Mouse (Mus musculus) CH12F3 (cell line): ENCODE data around the gene Dab1.

Experiments used
- in situ Hi-C: fragments of 300-500 bp; cut with MboI; formaldehyde crosslinking; loops from 2 replicates; pipeline ENCODE4 v1.14.3; 2020; ENCODE audit warnings: low sequenced_read_pairs

Dab1 gene

GRCm38 (mm10) chr4:103699755-103700154, 80.6 kb downstream of the Dab1 start:
- in situ Hi-C loops, result no loop called here

- in situ Hi-C loops, result no loop called here
These were observed 81.2 kb downstream of the Dab1 start for GRCm38 (mm10) chr4:103700392-103700791.

- in situ Hi-C loops, result no loop called here
These were observed 83.0 kb downstream of the Dab1 start for GRCm38 (mm10) chr4:103702137-103702536.

DNA sequence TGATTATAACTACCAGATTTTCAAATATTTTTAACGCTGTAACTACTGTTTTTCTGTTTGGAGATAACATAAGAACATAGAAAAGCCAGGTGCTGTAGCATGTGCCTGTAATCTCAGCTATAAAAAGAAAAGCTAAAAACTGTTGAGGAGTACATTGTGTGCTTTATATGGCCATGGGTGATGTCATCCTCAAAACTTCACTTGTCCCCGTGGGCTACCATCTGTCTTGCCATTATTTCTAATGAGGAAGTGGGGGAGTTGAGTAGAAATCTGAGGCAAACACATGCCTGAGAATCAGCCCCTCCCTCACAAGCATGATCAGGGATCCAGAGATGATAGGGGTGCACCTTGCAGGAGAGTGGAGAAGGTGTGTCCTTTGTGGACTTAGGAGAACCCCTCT, 85.3 kb downstream of the Dab1 start:
- in situ Hi-C loops, result no loop called here

- in situ Hi-C loops, result no loop called here
These were observed 87.3 kb downstream of the Dab1 start for GRCm38 (mm10) chr4:103706501-103706900.

DNA sequence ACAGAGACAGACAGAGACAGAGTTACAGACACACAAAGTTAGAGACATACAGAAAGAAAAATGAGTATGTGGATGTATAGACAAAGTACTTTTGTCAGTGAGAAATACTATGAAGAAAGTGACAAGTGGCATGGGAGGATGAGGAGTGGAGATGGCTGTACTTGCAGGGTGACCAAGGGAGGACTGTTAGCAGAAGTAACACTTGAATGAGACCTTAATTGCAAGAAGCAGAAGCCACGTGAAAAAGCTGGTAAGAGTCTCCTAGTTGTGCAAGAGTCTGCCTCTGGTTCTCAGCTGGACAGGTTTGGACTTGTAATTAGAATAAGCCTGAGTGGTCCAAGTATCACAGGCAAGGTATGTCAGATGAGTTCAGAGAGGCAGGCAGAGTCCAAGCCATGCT, 88.0 kb downstream of the Dab1 start:
- in situ Hi-C loops, result no loop called here

DNA sequence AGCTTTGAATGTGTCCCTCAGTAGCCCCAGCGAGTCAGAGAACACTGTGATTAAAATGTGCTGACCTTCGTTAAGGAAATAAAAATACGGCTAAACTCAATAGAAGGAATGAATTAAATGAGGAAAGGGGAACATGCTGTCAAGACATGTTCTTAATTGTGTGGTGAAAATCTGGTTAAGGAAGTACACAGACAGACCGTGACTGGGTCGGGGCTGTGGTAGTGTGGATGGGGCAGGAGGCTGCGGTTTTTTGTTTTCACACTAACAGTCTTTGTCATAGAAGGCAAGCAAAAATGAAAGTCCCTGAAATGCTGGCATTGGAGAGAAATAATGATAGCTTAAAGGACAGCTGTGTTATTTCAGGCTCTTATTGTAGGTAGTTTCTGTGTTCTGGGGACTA, 92.2 kb downstream of the Dab1 start:
- in situ Hi-C loops, result no loop called here

GRCm38 (mm10) chr4:103713921-103714320, 94.8 kb downstream of the Dab1 start:
- in situ Hi-C loops, result no loop called here

DNA sequence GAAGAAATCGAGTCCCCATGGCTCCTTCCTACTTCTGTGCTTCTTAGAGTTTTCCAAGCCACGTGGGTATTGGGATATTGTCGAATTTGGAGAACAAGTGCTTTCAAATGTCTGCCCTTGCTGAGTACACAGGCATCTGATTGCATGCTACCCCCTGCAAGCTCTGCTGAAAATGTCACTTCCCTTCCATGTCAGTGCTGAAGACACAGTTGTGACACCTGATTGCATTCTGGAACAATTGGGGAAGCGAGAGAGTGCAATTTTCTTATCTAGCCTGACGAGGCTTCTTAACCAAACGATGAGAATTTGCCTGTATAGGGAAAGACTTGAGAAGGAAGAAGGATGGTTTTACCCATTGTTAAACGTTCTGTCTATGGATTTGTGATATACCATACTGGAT, 95.8 kb downstream of the Dab1 start:
- in situ Hi-C loops, result no loop called here

DNA sequence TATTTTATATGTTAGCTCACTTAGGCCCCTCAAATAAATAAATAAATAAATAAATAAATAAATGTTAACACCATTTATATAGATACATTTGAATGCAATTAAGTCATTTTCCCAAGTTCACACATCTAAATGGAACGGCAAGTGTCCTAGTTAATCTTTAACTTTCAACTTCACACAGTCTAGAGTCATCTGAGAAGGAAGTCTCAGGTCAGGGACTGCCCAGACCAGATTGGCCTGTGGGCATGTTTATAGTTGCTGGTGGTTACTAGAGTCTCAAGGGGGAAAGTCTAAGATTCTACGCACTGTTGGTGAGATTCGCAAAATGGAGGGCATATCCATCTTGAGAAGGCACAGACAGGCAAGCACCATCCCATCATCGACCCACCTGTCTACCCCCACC, 96.4 kb downstream of the Dab1 start:
- in situ Hi-C loops, result no loop called here

GRCm38 (mm10) chr4:103722738-103723137, 103.6 kb downstream of the Dab1 start:
- in situ Hi-C loops, result no loop called here

- in situ Hi-C loops, result no loop called here
These were observed 107.3 kb downstream of the Dab1 start for GRCm38 (mm10) chr4:103726486-103726885.

- in situ Hi-C loops, result no loop called here
These were observed 118.0 kb downstream of the Dab1 start for GRCm38 (mm10) chr4:103737185-103737584.

DNA sequence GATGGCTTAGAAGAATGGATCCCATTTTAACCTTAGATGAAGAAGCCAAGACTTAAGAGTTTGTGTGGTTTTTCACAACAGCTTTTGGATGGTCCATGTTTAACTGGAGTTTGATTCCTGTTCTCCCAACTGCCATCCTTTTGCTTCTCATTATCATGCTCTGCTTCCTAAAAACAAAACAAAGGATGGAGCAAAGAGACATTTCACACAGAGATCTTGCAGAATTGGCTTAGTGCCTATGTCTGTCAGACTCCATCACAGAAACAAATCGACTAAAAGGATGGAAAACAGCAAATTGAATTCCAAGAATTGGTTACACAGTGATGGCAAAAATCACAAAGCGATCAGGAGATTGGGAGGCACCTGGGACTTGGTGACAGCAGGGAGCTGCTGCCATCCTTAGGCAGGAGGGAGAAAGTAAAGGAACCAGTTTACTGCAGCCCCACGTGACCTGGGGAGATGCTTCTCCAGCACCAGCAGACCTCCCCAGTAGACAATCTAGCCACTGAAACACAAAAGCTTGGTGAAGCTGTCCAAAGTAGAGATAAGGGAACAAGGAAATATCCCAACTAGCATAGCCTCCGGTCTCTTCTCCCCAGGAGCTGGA, 132.2 kb downstream of the Dab1 start:
- in situ Hi-C loops, result no loop called here

- in situ Hi-C loops, result no loop called here
These were observed 135.4 kb downstream of the Dab1 start for GRCm38 (mm10) chr4:103754561-103754960.

GRCm38 (mm10) chr4:103757241-103757640, 138.1 kb downstream of the Dab1 start:
- in situ Hi-C loops, result no loop called here

- in situ Hi-C loops, result no loop called here
These were observed 143.3 kb downstream of the Dab1 start for GRCm38 (mm10) chr4:103762416-103762815.

- in situ Hi-C loops, result no loop called here
These were observed 156.6 kb downstream of the Dab1 start for GRCm38 (mm10) chr4:103775712-103776111.

DNA sequence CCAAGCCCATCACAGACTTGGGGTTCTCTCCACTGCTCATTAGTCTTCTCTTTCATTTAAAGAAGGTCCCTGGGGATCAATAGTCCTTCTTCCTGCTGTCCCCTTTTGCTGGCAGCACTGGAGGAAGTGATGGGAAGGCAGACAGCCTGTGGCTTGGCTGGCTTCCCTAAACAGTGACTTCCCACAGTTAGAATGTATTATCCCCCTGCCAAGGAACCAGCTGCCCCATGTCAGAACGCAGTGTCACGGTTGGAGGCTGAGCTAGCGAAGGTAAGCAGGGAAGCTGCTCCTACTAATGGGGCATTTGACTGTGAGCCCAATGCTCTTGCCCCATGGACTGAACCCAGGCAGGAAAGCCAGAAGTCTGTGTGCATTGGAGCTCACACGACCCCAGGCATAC, 162.2 kb downstream of the Dab1 start:
- in situ Hi-C loops, result no loop called here

GRCm38 (mm10) chr4:103783561-103784247, 164.5 kb downstream of the Dab1 start:
- in situ Hi-C loops, result no loop called here

- in situ Hi-C loops, result no loop called here
These were observed 174.6 kb downstream of the Dab1 start for GRCm38 (mm10) chr4:103793589-103794312.

DNA sequence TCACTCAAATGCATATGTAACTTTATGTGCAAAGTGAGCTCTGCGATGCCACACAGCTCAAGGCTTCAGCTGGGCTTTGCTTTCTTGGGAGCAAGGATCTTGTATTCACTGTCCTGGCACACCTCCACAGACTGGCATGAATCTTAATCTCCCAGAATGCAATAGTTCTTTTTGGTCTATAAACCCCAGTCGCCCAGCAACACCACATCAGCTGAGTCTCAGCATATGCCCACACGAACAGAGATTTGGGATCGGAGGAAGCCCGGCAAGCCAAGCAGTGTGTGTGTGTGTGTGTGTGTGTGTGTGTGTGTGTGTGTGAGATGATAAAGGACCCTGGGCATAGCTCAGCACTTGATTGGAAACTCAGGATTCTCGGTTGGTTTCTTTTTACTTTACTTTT, 177.3 kb downstream of the Dab1 start:
- in situ Hi-C loops, result no loop called here
